Mouse (Mus musculus) hindbrain, embryonic 11.5 days (tissue): ENCODE measurements around the gene Lmtk3. TPM values are rescaled to one million over a fixed set of nuclear protein-coding genes. Genes with fewer than 3 reads are reported as not detected.

Experiments used
- ATAC-seq: fragments of 200-750 bp; cut with Nextera tagmentation; 2 replicates; pipeline ENCODE4 v1.8.0; 2017; ENCODE audit warnings: mild to moderate bottlenecking, moderate TSS enrichment, moderate library complexity; ENCODE audit not compliant: low FRiP score
- DNase-seq: peaks from one replicate; pipeline ENCODE4 v3.0.0-alpha.2; 2015; ENCODE audit warnings: low spot score
- H3K27ac ChIP-seq: fragments of 300-500 bp; sonication (generic); 2 replicates; pipeline ENCODE4 v1.5.1; 2014; ENCODE audit warnings: mild to moderate bottlenecking, low read depth, low read length
- H3K27me3 ChIP-seq: fragments of 300-500 bp; sonication (generic); 2 replicates; pipeline ENCODE4 v1.6.1; 2014; ENCODE audit warnings: mild to moderate bottlenecking, low read length, moderate library complexity, mixed read lengths; ENCODE audit not compliant: control insufficient read depth, insufficient read depth
- H3K36me3 ChIP-seq: fragments of 300-500 bp; sonication (generic); 2 replicates; pipeline ENCODE4 v1.6.1; 2014; ENCODE audit warnings: mild to moderate bottlenecking, low read length, moderate library complexity, mixed read lengths; ENCODE audit not compliant: control insufficient read depth, insufficient read depth
- H3K4me1 ChIP-seq: fragments of 300-500 bp; sonication (generic); replicated peaks from 2 replicates; pipeline ENCODE4 v1.6.1; 2014; ENCODE audit warnings: low read length, mixed read lengths; ENCODE audit not compliant: control insufficient read depth, insufficient read depth
- H3K4me2 ChIP-seq: fragments of 300-500 bp; sonication (generic); replicated peaks from 2 replicates; pipeline ENCODE4 v1.6.1; 2014; ENCODE audit warnings: mild to moderate bottlenecking, low read depth, low read length
- H3K4me3 ChIP-seq: fragments of 300-500 bp; sonication (generic); 2 replicates; pipeline ENCODE4 v1.5.1; 2014; ENCODE audit warnings: low read depth, low read length
- H3K9ac ChIP-seq: fragments of 300-500 bp; sonication (generic); 2 replicates; pipeline ENCODE4 v1.6.1; 2014; ENCODE audit warnings: low read depth, low read length
- H3K9me3 ChIP-seq: fragments of 300-500 bp; sonication (generic); 2 replicates; pipeline ENCODE4 v1.6.1; 2016; ENCODE audit warnings: low read length; ENCODE audit not compliant: control insufficient read depth
- WGBS: fragments of 180-500 bp; shearing (Covaris S2); extraction: QIAGEN DNeasy Blood & Tissue Kit; methylation state at CpG from one replicate; pipeline ENCODE4 v1.1.7; 2014; 5-methylcytosine and 5-hydroxymethylcytosine counted together
- polyA plus RNA-seq: library from polyadenylated mRNA; unstranded; fragments of >200 nt; fragmentation: Nextera tagmentation; extraction: Ambion mirVana; gene quantifications from 2 replicates; pipeline ENCODE4 v1.2.1, GENCODE M21; 2014

The Lmtk3 gene
- polyA plus RNA-seq, 1 experiment from 2014 or later = 9.1 TPM

- DNase-seq = no peak
These were observed 24.9 kb downstream of the Lmtk3 start for GRCm38 (mm10) chr7:45808471-45808870.

GRCm38 (mm10) chr7:45809276-45810075 is 25.9 kb downstream of the Lmtk3 start:
- no peak overlapping the region for H3K4me3 ChIP-seq
- H3K9ac ChIP-seq = no peak overlapping the region
- WGBS = 91% methylated on average over 14 of the region's 14 CpGs
- no peaks in the 10 kb centered on the region for H3K27me3 ChIP-seq
- DNase-seq = no peak
- no peak overlapping the region for H3K27ac ChIP-seq
- no peaks in the 10 kb centered on the region for H3K9me3 ChIP-seq
- no peak for ATAC-seq
- H3K36me3 ChIP-seq = peaks cover 40% of the 10 kb centered on the region
- H3K4me1 ChIP-seq = peaks cover 14% of the 10 kb centered on the region
- H3K4me2 ChIP-seq = no peak overlapping the region

More at GRCm38 (mm10) chr7:45808471-45808870, 24.9 kb downstream of the Lmtk3 start:
- no peak for ATAC-seq
- 51% methylated on average over 7 of the region's 11 CpGs for WGBS
- Histone ChIP-seq H3K9me3 (no peaks in the 10 kb centered on the region), H3K27me3 (no peaks in the 10 kb centered on the region), H3K27ac (no peak overlapping the region), H3K4me2 (no peak overlapping the region), H3K4me3 (no peak overlapping the region), H3K9ac (no peak overlapping the region), H3K36me3 (peaks cover 40% of the 10 kb centered on the region), H3K4me1 (peaks cover 14% of the 10 kb centered on the region)

GRCm38 (mm10) chr7:45812921-45813320 is 29.4 kb downstream of the Lmtk3 start:
- WGBS = 93% methylated on average over 8 of the region's 8 CpGs
- peaks cover 36% of the 10 kb centered on the region for H3K36me3 ChIP-seq
- ATAC-seq = no peak
- no peaks in the 10 kb centered on the region for H3K9me3 ChIP-seq
- H3K27ac ChIP-seq = no peak overlapping the region
- peak overlapping the region; percentile 97 for H3K4me3 ChIP-seq
- no peaks in the 10 kb centered on the region for H3K27me3 ChIP-seq
- H3K4me1 ChIP-seq = peaks cover 19% of the 10 kb centered on the region
- DNase-seq = no peak
- H3K9ac ChIP-seq = peak overlapping the region; percentile 100
- peak overlapping the region; percentile 76 for H3K4me2 ChIP-seq

- ATAC-seq (peak; percentile 99), DNase-seq (peak; percentile 100)
- Histone ChIP-seq H3K4me1 (peaks cover 14% of the 10 kb centered on the region), H3K9me3 (no peaks in the 10 kb centered on the region), H3K4me3 (peak within 1 kb of the TSS; percentile 97), H3K4me2 (peak within 1 kb of the TSS; percentile 76), H3K27ac (peak within 1 kb of the TSS; percentile 100), H3K9ac (peak within 1 kb of the TSS; percentile 100), H3K27me3 (no peaks in the 10 kb centered on the region), H3K36me3 (peaks cover 31% of the 10 kb centered on the region)
- under 1% methylated on average over 75 of the region's 92 CpGs for WGBS
These were observed 30.5 kb downstream of the Lmtk3 start, which contains the start of gene Cyth2 for GRCm38 (mm10) chr7:45813787-45814779. TSS of gene Cyth2 (minus strand) at chr7:45814581.

- 0 out of 2 replicates have a peak, but pooled peaks have one; percentile 1 for ATAC-seq
- H3K9ac ChIP-seq = no peak overlapping the region; the same call in 1 of the 2 replicates
- H3K4me2 ChIP-seq = peak overlapping the region; percentile 39
- DNase-seq = no peak
- no peak overlapping the region for H3K27ac ChIP-seq
- peaks cover under 1% of the 10 kb centered on the region; the same call in 1 of the 2 replicates for H3K27me3 ChIP-seq
- peak overlapping the region; percentile 23 for H3K4me3 ChIP-seq
- WGBS = 6% methylated on average over 5 of the region's 5 CpGs
- no peaks in the 10 kb centered on the region for H3K9me3 ChIP-seq
- H3K4me1 ChIP-seq = peaks cover 14% of the 10 kb centered on the region
- peaks cover 23% of the 10 kb centered on the region for H3K36me3 ChIP-seq
These were observed 31.3 kb downstream of the Lmtk3 start for GRCm38 (mm10) chr7:45814841-45815240.

- H3K36me3 ChIP-seq = peaks cover 18% of the 10 kb centered on the region; the same call in 1 of the 2 replicates
- peaks cover 2% of the 10 kb centered on the region; the same call in 1 of the 2 replicates for H3K27me3 ChIP-seq
- peaks cover 14% of the 10 kb centered on the region for H3K4me1 ChIP-seq
- no peak overlapping the region; the same call in 1 of the 2 replicates for H3K4me3 ChIP-seq
- no peak for ATAC-seq
- DNase-seq = no peak
- H3K9me3 ChIP-seq = no peaks in the 10 kb centered on the region
- H3K27ac ChIP-seq = no peak overlapping the region
- H3K9ac ChIP-seq = no peak overlapping the region; the same call in 1 of the 2 replicates
- WGBS = 48% methylated on average over 10 of the region's 10 CpGs
- peak overlapping the region; percentile 39; the same call in 1 of the 2 replicates for H3K4me2 ChIP-seq
These were observed 31.9 kb downstream of the Lmtk3 start for GRCm38 (mm10) chr7:45815323-45815983.

GRCm38 (mm10) chr7:45815984-45816351 is 32.4 kb downstream of the Lmtk3 start:
- WGBS = 58% methylated on average over 2 of the region's 2 CpGs

GRCm38 (mm10) chr7:45819843-45820242 is 36.3 kb downstream of the Lmtk3 start:
- peaks cover 2% of the 10 kb centered on the region; the same call in 1 of the 2 replicates for H3K27me3 ChIP-seq
- H3K4me3 ChIP-seq = 0 out of 2 replicates have a peak overlapping the region, but pooled peaks have one; percentile 8
- no peaks in the 10 kb centered on the region for H3K36me3 ChIP-seq
- H3K9me3 ChIP-seq = no peaks in the 10 kb centered on the region
- H3K27ac ChIP-seq = no peak overlapping the region
- ATAC-seq (no peak), DNase-seq (no peak)
- H3K4me2 ChIP-seq = 0 out of 2 replicates have a peak overlapping the region, but pooled peaks have one; percentile 14
- peaks cover 5% of the 10 kb centered on the region for H3K4me1 ChIP-seq
- no peak overlapping the region for H3K9ac ChIP-seq
- WGBS = 9% methylated on average over 17 of the region's 25 CpGs

More at GRCm38 (mm10) chr7:45815984-45816351, 32.4 kb downstream of the Lmtk3 start:
- peaks cover 2% of the 10 kb centered on the region; the same call in 1 of the 2 replicates for H3K27me3 ChIP-seq
- no peak overlapping the region for H3K27ac ChIP-seq
- H3K36me3 ChIP-seq = peaks cover 14% of the 10 kb centered on the region; the same call in 1 of the 2 replicates
- H3K9me3 ChIP-seq = no peaks in the 10 kb centered on the region
- no peak overlapping the region for H3K4me2 ChIP-seq
- H3K4me3 ChIP-seq = no peak overlapping the region
- peaks cover 14% of the 10 kb centered on the region for H3K4me1 ChIP-seq
- no peak for ATAC-seq
- DNase-seq = no peak
- H3K9ac ChIP-seq = no peak overlapping the region
